Mouse (Mus musculus) adipocyte (in vitro differentiated cells): Measurements from ENCODE around the gene Nlrp5.
"Not testable (repeated sequence)": the region's sequence is repeated elsewhere in the genome, so short reads cannot be mapped to it uniquely, and the experiment has no call there.

Experiments used
- DNase-seq: peaks from one replicate; pipeline ENCODE4 v3.0.0-alpha.2; 2016; ENCODE audit warnings: low spot score

Nlrp5 gene

GRCm38 (mm10) chr7:23385589-23385988 is at the start of gene Nlrp5:
Gene Nlrp5 (plus strand): TSS chr7:23385889.
- DNase-seq: no peak

GRCm38 (mm10) chr7:23358311-23358710 is 27.4 kb upstream of the Nlrp5 start:
- DNase-seq: not testable (repeated sequence)

- not testable (repeated sequence) for DNase-seq
These were observed 84.5 kb downstream of the Nlrp5 start for GRCm38 (mm10) chr7:23470201-23470600.

GRCm38 (mm10) chr7:23470832-23471231 is 85.1 kb downstream of the Nlrp5 start:
- not testable (repeated sequence) for DNase-seq

- not testable (repeated sequence) for DNase-seq
These were observed 87.2 kb downstream of the Nlrp5 start for GRCm38 (mm10) chr7:23472886-23473285.
